Mouse (Mus musculus) liver, embryonic 13.5 days (tissue): Measurements from ENCODE around the gene Iqcc. TPM values are rescaled to one million over a fixed set of nuclear protein-coding genes. Genes with fewer than 3 reads are reported as not detected.

Experiments used
- ATAC-seq: fragments of 200-750 bp; cut with Nextera tagmentation; 2 replicates; pipeline ENCODE4 v1.8.0; 2017; ENCODE audit warnings: low read depth, mild to moderate bottlenecking, moderate number of reproducible peaks, moderate library complexity
- DNase-seq: peaks from one replicate; pipeline ENCODE4 v3.0.0; 2022
- H3K27ac ChIP-seq: fragments of 300-500 bp; sonication (generic); 2 replicates; pipeline ENCODE4 v1.5.1; 2015; ENCODE audit warnings: moderate library complexity, mild to moderate bottlenecking, inconsistent platforms
- H3K27me3 ChIP-seq: fragments of 300-500 bp; sonication (generic); 2 replicates; pipeline ENCODE4 v1.6.1; 2015; ENCODE audit warnings: mild to moderate bottlenecking, inconsistent platforms
- H3K36me3 ChIP-seq: fragments of 300-500 bp; sonication (generic); 2 replicates; pipeline ENCODE4 v1.6.1; 2015; ENCODE audit warnings: mild to moderate bottlenecking, inconsistent platforms
- H3K4me1 ChIP-seq: fragments of 300-500 bp; sonication (generic); replicated peaks from 2 replicates; pipeline ENCODE4 v1.6.1; 2015; ENCODE audit warnings: inconsistent platforms
- H3K4me2 ChIP-seq: fragments of 300-500 bp; sonication (generic); 2 replicates; pipeline ENCODE4 v1.6.1; 2015; ENCODE audit warnings: inconsistent platforms, mild to moderate bottlenecking, moderate library complexity
- H3K4me3 ChIP-seq: fragments of 300-500 bp; sonication (generic); replicated peaks from 2 replicates; pipeline ENCODE4 v1.5.1; 2015; ENCODE audit warnings: mild to moderate bottlenecking, inconsistent platforms
- H3K9ac ChIP-seq: fragments of 300-500 bp; sonication (generic); 2 replicates; pipeline ENCODE4 v1.6.1; 2015; ENCODE audit warnings: mild to moderate bottlenecking, inconsistent platforms
- H3K9me3 ChIP-seq: fragments of 300-500 bp; sonication (generic); replicated peaks from 2 replicates; pipeline ENCODE4 v1.6.1; 2016; ENCODE audit warnings: inconsistent platforms
- WGBS: fragments of 180-500 bp; shearing (Covaris S2); methylation state at CpG from one replicate; pipeline ENCODE4 v1.1.7; 2015; ENCODE audit not compliant: insufficient replicate concordance; 5-methylcytosine and 5-hydroxymethylcytosine counted together
- polyA plus RNA-seq: library from polyadenylated mRNA; unstranded; fragments of >200 nt; fragmentation: Nextera tagmentation; extraction: Ambion mirVana; gene quantifications from 2 replicates; pipeline ENCODE4 v1.2.1, GENCODE M21; 2015

Iqcc gene
- polyA plus RNA-seq, 1 experiment from 2014 or later, result 11.0 TPM

GRCm38 (mm10) chr4:129576863-129577491 is 41.9 kb downstream of the Iqcc start:
- H3K4me2 ChIP-seq, result peak overlapping the region; percentile 26; the same call in 1 of the 2 replicates
- 0 out of 2 replicates have a peak overlapping the region, but pooled peaks have one; percentile 37 for H3K9ac ChIP-seq
- WGBS, result 35% methylated on average over 21 of the region's 21 CpGs
- H3K27ac ChIP-seq, result no peak overlapping the region; the same call in 1 of the 2 replicates
- H3K27me3 ChIP-seq, result peaks cover 30% of the 10 kb centered on the region; the same call in 1 of the 2 replicates
- no peak for ATAC-seq
- peaks cover 9% of the 10 kb centered on the region for H3K4me1 ChIP-seq
- DNase-seq, result peak; percentile 50
- H3K9me3 ChIP-seq, result no peaks in the 10 kb centered on the region
- no peak overlapping the region for H3K4me3 ChIP-seq
- H3K36me3 ChIP-seq, result no peaks in the 10 kb centered on the region

- ATAC-seq, result no peak
Observed at GRCm38 (mm10) chr4:129575171-129575844, 43.6 kb downstream of the Iqcc start.

GRCm38 (mm10) chr4:129573430-129573829 is 45.5 kb downstream of the Iqcc start, which contains the start of gene Lck:
Gene Lck, minus strand, starts transcription at chr4:129573641.
- no peaks in the 10 kb centered on the region for H3K9me3 ChIP-seq
- no peak within 1 kb of the TSS for H3K4me3 ChIP-seq
- no peak within 1 kb of the TSS for H3K9ac ChIP-seq
- ATAC-seq (no peak), DNase-seq (no peak)
- no peaks in the 10 kb centered on the region for H3K36me3 ChIP-seq
- H3K27me3 ChIP-seq, result peaks cover 27% of the 10 kb centered on the region; the same call in 1 of the 2 replicates
- H3K27ac ChIP-seq, result peak within 1 kb of the TSS; percentile 23; the same call in 1 of the 2 replicates
- H3K4me2 ChIP-seq, result no peak within 1 kb of the TSS
- WGBS, result 46% methylated on average over 8 of the region's 8 CpGs
- H3K4me1 ChIP-seq, result peaks cover 9% of the 10 kb centered on the region

More at GRCm38 (mm10) chr4:129575171-129575844, 43.6 kb downstream of the Iqcc start:
- Histone ChIP-seq H3K36me3 (no peaks in the 10 kb centered on the region), H3K4me2 (no peak overlapping the region), H3K27me3 (peaks cover 30% of the 10 kb centered on the region; the same call in 1 of the 2 replicates), H3K9me3 (no peaks in the 10 kb centered on the region), H3K9ac (no peak overlapping the region), H3K4me3 (no peak overlapping the region), H3K4me1 (peaks cover 9% of the 10 kb centered on the region), H3K27ac (no peak overlapping the region)
- 27% methylated on average over 7 of the region's 8 CpGs for WGBS
- DNase-seq, result no peak

- H3K9me3 ChIP-seq, result no peaks in the 10 kb centered on the region
- H3K4me3 ChIP-seq, result no peak overlapping the region
- 96% methylated on average over 4 of the region's 4 CpGs for WGBS
- DNase-seq (no peak), ATAC-seq (no peak)
- H3K27me3 ChIP-seq, result peaks cover 23% of the 10 kb centered on the region; the same call in 1 of the 2 replicates
- no peak overlapping the region for H3K9ac ChIP-seq
- H3K36me3 ChIP-seq, result no peaks in the 10 kb centered on the region
- peak overlapping the region; percentile 23; the same call in 1 of the 2 replicates for H3K27ac ChIP-seq
- peaks cover 9% of the 10 kb centered on the region for H3K4me1 ChIP-seq
- H3K4me2 ChIP-seq, result no peak overlapping the region
Observed at GRCm38 (mm10) chr4:129573093-129573370, 45.9 kb downstream of the Iqcc start.

GRCm38 (mm10) chr4:129572236-129573092 is 46.4 kb downstream of the Iqcc start:
- DNase-seq (no peak), ATAC-seq (0 out of 2 replicates have a peak, but pooled peaks have one; percentile 31)
- 64% methylated on average over 13 of the region's 13 CpGs for WGBS
- peaks cover 20% of the 10 kb centered on the region; the same call in 1 of the 2 replicates for H3K27me3 ChIP-seq
- H3K9ac ChIP-seq, result no peak overlapping the region
- no peaks in the 10 kb centered on the region for H3K36me3 ChIP-seq
- no peaks in the 10 kb centered on the region for H3K9me3 ChIP-seq
- no peak overlapping the region for H3K4me2 ChIP-seq
- H3K4me3 ChIP-seq, result no peak overlapping the region
- peaks cover 9% of the 10 kb centered on the region for H3K4me1 ChIP-seq
- H3K27ac ChIP-seq, result no peak overlapping the region

- DNase-seq (no peak), ATAC-seq (no peak)
- no peak overlapping the region for H3K4me2 ChIP-seq
- H3K9me3 ChIP-seq, result no peaks in the 10 kb centered on the region
- peaks cover 15% of the 10 kb centered on the region; the same call in 1 of the 2 replicates for H3K27me3 ChIP-seq
- no peak overlapping the region for H3K9ac ChIP-seq
- H3K36me3 ChIP-seq, result no peaks in the 10 kb centered on the region
- H3K4me3 ChIP-seq, result no peak overlapping the region
- 63% methylated on average over 8 of the region's 8 CpGs for WGBS
- H3K27ac ChIP-seq, result no peak overlapping the region
- peaks cover 5% of the 10 kb centered on the region for H3K4me1 ChIP-seq
Observed at GRCm38 (mm10) chr4:129571551-129572084, 47.3 kb downstream of the Iqcc start.

- Histone ChIP-seq H3K27ac (no peak overlapping the region), H3K4me1 (peaks cover 2% of the 10 kb centered on the region), H3K4me3 (no peak overlapping the region), H3K9ac (no peak overlapping the region), H3K36me3 (no peaks in the 10 kb centered on the region), H3K27me3 (peaks cover 9% of the 10 kb centered on the region; the same call in 1 of the 2 replicates), H3K4me2 (no peak overlapping the region), H3K9me3 (no peaks in the 10 kb centered on the region)
- DNase-seq, result no peak
- WGBS, result 71% methylated on average over 6 of the region's 6 CpGs
- ATAC-seq, result no peak
Observed at GRCm38 (mm10) chr4:129570028-129570427, 48.9 kb downstream of the Iqcc start.

GRCm38 (mm10) chr4:129568366-129568765 is 50.5 kb downstream of the Iqcc start:
- 81% methylated on average over 7 of the region's 7 CpGs for whole genome bisulfite sequencing

GRCm38 (mm10) chr4:129565139-129565538 is 53.8 kb downstream of the Iqcc start:
- no peaks in the 10 kb centered on the region for H3K36me3 ChIP-seq
- peaks cover 16% of the 10 kb centered on the region for H3K4me1 ChIP-seq
- H3K27ac ChIP-seq, result no peak overlapping the region
- DNase-seq (no peak), ATAC-seq (no peak)
- H3K9ac ChIP-seq, result no peak overlapping the region
- H3K27me3 ChIP-seq, result 0 out of 2 replicates have a peak, but pooled peaks cover 5% of the 10 kb centered on the region
- no peak overlapping the region for H3K4me3 ChIP-seq
- no peak overlapping the region for H3K4me2 ChIP-seq
- WGBS, result 63% methylated on average over 6 of the region's 6 CpGs
- no peaks in the 10 kb centered on the region for H3K9me3 ChIP-seq

More at GRCm38 (mm10) chr4:129568366-129568765, 50.5 kb downstream of the Iqcc start:
- peaks cover 3% of the 10 kb centered on the region; the same call in 1 of the 2 replicates for H3K4me1 ChIP-seq
- ATAC-seq (no peak), DNase-seq (no peak)
- 0 out of 2 replicates have a peak, but pooled peaks cover 6% of the 10 kb centered on the region for H3K27me3 ChIP-seq
- H3K27ac ChIP-seq, result no peak overlapping the region
- H3K4me3 ChIP-seq, result no peak overlapping the region
- no peaks in the 10 kb centered on the region for H3K9me3 ChIP-seq
- H3K36me3 ChIP-seq, result no peaks in the 10 kb centered on the region
- H3K9ac ChIP-seq, result no peak overlapping the region
- H3K4me2 ChIP-seq, result no peak overlapping the region
